14 mouse cellular contexts compared by ENCODE assay signal in genomic region chr2:128881236-128881635, GRCm38 (mm10). TPM values are rescaled to one million over a fixed set of nuclear protein-coding genes. Genes with fewer than 3 reads are reported as not detected.
DNase-seq lines count a peak whose midpoint lies in the region; ATAC-seq and TF ChIP-seq lines count a peak whose summit lies in the region.
"Had no signal": no experiment of that assay in that cellular context is flagged by ENCODE, and none has a peak within 500 bp of the region (broad histone marks: within the 10 kb centered on the region; RNA-seq: fewer than 3 reads in every experiment).

No protein-coding gene starts in this region.

- no peak for TF ChIP-seq EP300 in lung, postnatal 0 days (IDR thresholded peaks at IDR 0.05)

- no peak overlapping the region for H3K27ac ChIP-seq in lung, postnatal 0 days (ENCODE audit: low read length)
- H3K27ac ChIP-seq: forebrain, embryonic 12.5 days; hindbrain, embryonic 13.5 days; limb, embryonic 10.5 days; midbrain, embryonic 10.5 days had no signal

- no peak overlapping the region for H3K9ac ChIP-seq in lung, postnatal 0 days (replicated peaks; ENCODE audit: low read depth)
- H3K9ac ChIP-seq: forebrain, embryonic 12.5 days; hindbrain, embryonic 13.5 days had no signal

- DNase-seq in embryo, embryonic 10.5 days (ENCODE audit: low spot score), result peak; percentile 37
- no peak for DNase-seq in embryo, embryonic 10 days (ENCODE audit: low spot score)
- DNase-seq in lung, postnatal 0 days (ENCODE audit: low spot score), result peak; percentile 18
- DNase-seq in lung, postnatal 4 days, result no peak
- peak; percentile 17 for DNase-seq in c-Kit-positive CD71-positive TER-119-negative erythroid progenitor cells, embryonic 14.5 days (ENCODE audit: low read depth)
- DNase-seq in thymus, postnatal 25 days, result peak; percentile 40
- no peak for DNase-seq in ovary, postnatal 14 days (ENCODE audit: low spot score)
- no peak for DNase-seq in gastrocnemius, adult 8-10 months (ENCODE audit: low spot score in 2 of 2)

- no peak overlapping the region for H3K4me2 ChIP-seq in lung, postnatal 0 days (replicated peaks; ENCODE audit: low read depth, low read length)
- H3K4me2 ChIP-seq: forebrain, embryonic 12.5 days; heart, embryonic 11.5 days; hindbrain, embryonic 13.5 days had no signal

- no peaks in the 10 kb centered on the region for H3K9me3 ChIP-seq in lung, postnatal 0 days (ENCODE audit: low read length)
- H3K9me3 ChIP-seq: forebrain, embryonic 12.5 days; hindbrain, embryonic 13.5 days; limb, embryonic 10.5 days; midbrain, embryonic 10.5 days had no signal

- H3K36me3 ChIP-seq in lung, postnatal 0 days (ENCODE audit: insufficient read depth, low read length), result no peaks in the 10 kb centered on the region
- H3K36me3 ChIP-seq: forebrain, embryonic 12.5 days; hindbrain, embryonic 13.5 days; limb, embryonic 10.5 days; midbrain, embryonic 10.5 days had no signal

- peak; percentile 58 for TF ChIP-seq CTCF in lung, postnatal 0 days (IDR thresholded peaks at IDR 0.05)

- H3K4me3 ChIP-seq in lung, postnatal 0 days (ENCODE audit: low read depth, low read length), result no peak overlapping the region
- H3K4me3 ChIP-seq: forebrain, embryonic 12.5 days; hindbrain, embryonic 13.5 days; limb, embryonic 10.5 days; midbrain, embryonic 10.5 days had no signal

- no peak for ATAC-seq in lung, postnatal 0 days

- no peaks in the 10 kb centered on the region for H3K27me3 ChIP-seq in lung, postnatal 0 days (replicated peaks; ENCODE audit: insufficient read depth, low read length)
- H3K27me3 ChIP-seq: forebrain, embryonic 12.5 days; hindbrain, embryonic 13.5 days had no signal

- 56% methylated on average over 4 of the region's 4 CpGs for WGBS in lung, postnatal 0 days

- H3K4me1 ChIP-seq in lung, postnatal 0 days (ENCODE audit: insufficient read depth, low read depth, low read length), result no peaks in the 10 kb centered on the region
- H3K4me1 ChIP-seq: forebrain, embryonic 12.5 days; hindbrain, embryonic 13.5 days; limb, embryonic 10.5 days; midbrain, embryonic 10.5 days had no signal

RNA-seq across cellular contexts. Expression of gene Fbln7, which starts 18.5 kb away (rescaled TPM):
- 0.64 and 0.89 TPM in 2 replicates for polyA plus RNA-seq in lung, postnatal 0 days (2015; fragmentation: Nextera tagmentation; extraction: Ambion mirVana)
- 1 to 10 TPM; 1.4 to 2.7 (median 1.8) TPM for total RNA-seq in gastrocnemius, adult 8-10 months (2022)
- total RNA-seq: neutrophil, adult 5-6 weeks had no signal

Comparison
In these comparisons a context has a peak if more than half of its experiments do, and no peak if none do; other contexts are left out.
1. DNase-seq: peak in embryo, embryonic 10.5 days (single experiment), lung, postnatal 0 days (single experiment), c-Kit-positive CD71-positive TER-119-negative erythroid progenitor cells, embryonic 14.5 days (single experiment) and thymus, postnatal 25 days (single experiment); none in embryo, embryonic 10 days (single experiment), lung, postnatal 4 days (0 of 2), ovary, postnatal 14 days (single experiment) and gastrocnemius, adult 8-10 months (0 of 2).